Mouse (Mus musculus): Measurements from ENCODE around the gene Lmf1.

- TF ChIP-seq CTCF (IDR thresholded peaks at IDR 0.05; ENCODE audit: low read depth, low read length) (no peak), POLR2A (IDR thresholded peaks at IDR 0.05; ENCODE audit: insufficient read depth, low read length) (no peak)
Observed at GRCm38 (mm10) chr17:25560554-25561222, 18.2 kb upstream of the Lmf1 start.

All from ES-Bruce4 (cell line).